Mouse (Mus musculus): Measurements from ENCODE around the gene Folr2. TPM values are rescaled to one million over a fixed set of nuclear protein-coding genes. Genes with fewer than 3 reads are reported as not detected.
A peak's percentile ranks its signal among the peaks of the same experiment; 100 is the strongest.

Folr2 gene
- polyA plus RNA-seq, 1 experiment from 2014 or later: 0.76 TPM

DNA sequence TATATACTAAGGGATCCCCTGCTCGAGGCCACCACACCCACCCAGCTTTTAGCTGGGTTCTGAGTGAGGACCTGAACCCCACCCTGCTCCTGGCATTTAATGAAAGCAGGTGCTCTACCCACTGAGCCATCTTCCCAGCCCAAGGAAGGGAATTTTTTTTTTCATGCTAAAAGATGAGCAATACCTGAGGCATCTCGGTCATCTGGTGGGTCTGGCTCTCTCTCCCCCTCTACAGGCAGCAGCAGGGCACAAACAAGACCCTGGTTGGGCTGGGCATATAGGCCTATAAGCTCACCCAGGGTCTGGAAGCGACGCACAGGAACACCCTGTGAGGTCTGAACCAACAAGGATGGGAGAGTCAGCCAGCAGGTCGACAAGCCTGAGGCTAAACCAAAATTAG lies 23.6 kb downstream of the Folr2 start:
- peak overlapping the region; percentile 99; the same call in 1 of the 2 replicates for H3K27ac ChIP-seq
- H3K4me1 ChIP-seq (replicated peaks): peaks cover 46% of the 10 kb centered on the region
- peaks cover 61% of the 10 kb centered on the region for H3K36me3 ChIP-seq
- 74% methylated on average over 5 of the region's 5 CpGs for WGBS
- H3K4me3 ChIP-seq: no peak overlapping the region
- no peaks in the 10 kb centered on the region for H3K9me3 ChIP-seq
- DNase-seq (ENCODE audit: low spot score): no peak
- H3K27me3 ChIP-seq (ENCODE audit: insufficient read depth, poor library complexity, severe bottlenecking): no peaks in the 10 kb centered on the region

DNA sequence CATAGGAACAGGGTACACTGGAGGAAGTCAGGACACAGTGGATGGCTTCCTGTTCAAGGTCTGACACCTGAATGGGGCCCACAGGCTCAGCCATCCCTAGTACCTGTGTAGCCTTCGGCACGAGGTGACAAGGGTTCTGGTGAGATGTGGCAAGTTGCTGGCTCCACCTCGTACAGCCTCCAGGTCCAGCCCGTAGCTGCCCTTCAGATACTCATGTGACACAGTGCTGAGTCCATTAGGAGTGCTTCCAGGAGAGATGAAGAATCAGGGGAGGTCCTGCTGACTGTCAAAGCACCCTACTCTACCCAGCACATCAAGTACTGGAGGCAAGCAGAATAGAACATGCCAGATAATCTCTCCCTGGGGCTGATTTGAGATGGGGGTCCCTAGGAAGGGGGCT lies 24.6 kb downstream of the Folr2 start:
- H3K4me1 ChIP-seq (replicated peaks): peaks cover 39% of the 10 kb centered on the region
- DNase-seq (ENCODE audit: low spot score): no peak
- peaks cover 71% of the 10 kb centered on the region for H3K36me3 ChIP-seq
- H3K4me3 ChIP-seq: no peak overlapping the region
- WGBS: 93% methylated on average over 4 of the region's 4 CpGs
- H3K27ac ChIP-seq: no peak overlapping the region
- no peaks in the 10 kb centered on the region for H3K27me3 ChIP-seq (ENCODE audit: insufficient read depth, poor library complexity, severe bottlenecking)
- H3K9me3 ChIP-seq: no peaks in the 10 kb centered on the region

DNA sequence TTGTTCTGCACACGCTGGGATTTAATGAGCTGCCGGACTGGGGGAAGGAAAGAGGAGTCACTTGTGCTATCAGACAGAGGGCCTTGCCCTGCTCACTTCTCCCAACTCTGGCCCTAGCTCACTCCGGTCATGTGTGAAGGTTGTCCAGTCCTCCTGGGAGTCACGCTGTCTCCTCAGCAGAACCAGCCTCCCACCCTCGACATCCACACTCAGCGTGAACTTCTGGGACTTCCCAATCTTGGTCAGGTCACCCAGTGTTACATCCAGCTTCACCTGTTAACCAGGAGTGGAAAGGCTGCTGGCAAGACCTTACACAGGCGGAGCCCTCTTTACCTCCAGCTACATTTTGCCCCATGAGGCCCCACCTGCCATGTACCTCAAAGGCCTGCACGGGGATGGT lies 25.6 kb downstream of the Folr2 start:
- Histone ChIP-seq H3K4me3 (no peak overlapping the region), H3K4me1 (replicated peaks) (peaks cover 32% of the 10 kb centered on the region), H3K36me3 (peaks cover 80% of the 10 kb centered on the region), H3K9me3 (no peaks in the 10 kb centered on the region), H3K27me3 (ENCODE audit: insufficient read depth, poor library complexity, severe bottlenecking) (no peaks in the 10 kb centered on the region), H3K27ac (no peak overlapping the region)
- no peak for DNase-seq (ENCODE audit: low spot score)
- WGBS: 94% methylated on average over 8 of the region's 8 CpGs

DNA sequence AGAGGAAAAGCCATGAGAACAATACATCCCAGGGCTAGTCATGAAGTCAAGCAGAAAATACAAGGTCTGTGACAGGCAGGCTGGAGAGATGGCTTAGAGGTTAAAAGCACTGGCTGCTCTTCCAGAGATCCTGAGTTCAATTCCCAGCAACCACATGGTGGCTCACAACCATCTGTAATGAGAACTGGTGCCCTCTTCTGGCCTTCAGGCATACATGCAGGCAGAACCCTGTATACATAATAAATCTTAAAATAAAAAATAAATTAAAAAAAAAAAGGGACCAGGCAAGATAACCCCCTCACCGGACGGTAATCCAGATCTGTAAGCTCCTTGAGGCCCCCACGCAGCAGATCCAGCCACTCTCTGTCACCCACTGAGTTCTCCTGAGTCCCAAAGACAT lies 26.6 kb downstream of the Folr2 start:
- Histone ChIP-seq H3K36me3 (peaks cover 91% of the 10 kb centered on the region), H3K4me3 (no peak overlapping the region)
- 97% methylated on average over 3 of the region's 3 CpGs for WGBS

DNA sequence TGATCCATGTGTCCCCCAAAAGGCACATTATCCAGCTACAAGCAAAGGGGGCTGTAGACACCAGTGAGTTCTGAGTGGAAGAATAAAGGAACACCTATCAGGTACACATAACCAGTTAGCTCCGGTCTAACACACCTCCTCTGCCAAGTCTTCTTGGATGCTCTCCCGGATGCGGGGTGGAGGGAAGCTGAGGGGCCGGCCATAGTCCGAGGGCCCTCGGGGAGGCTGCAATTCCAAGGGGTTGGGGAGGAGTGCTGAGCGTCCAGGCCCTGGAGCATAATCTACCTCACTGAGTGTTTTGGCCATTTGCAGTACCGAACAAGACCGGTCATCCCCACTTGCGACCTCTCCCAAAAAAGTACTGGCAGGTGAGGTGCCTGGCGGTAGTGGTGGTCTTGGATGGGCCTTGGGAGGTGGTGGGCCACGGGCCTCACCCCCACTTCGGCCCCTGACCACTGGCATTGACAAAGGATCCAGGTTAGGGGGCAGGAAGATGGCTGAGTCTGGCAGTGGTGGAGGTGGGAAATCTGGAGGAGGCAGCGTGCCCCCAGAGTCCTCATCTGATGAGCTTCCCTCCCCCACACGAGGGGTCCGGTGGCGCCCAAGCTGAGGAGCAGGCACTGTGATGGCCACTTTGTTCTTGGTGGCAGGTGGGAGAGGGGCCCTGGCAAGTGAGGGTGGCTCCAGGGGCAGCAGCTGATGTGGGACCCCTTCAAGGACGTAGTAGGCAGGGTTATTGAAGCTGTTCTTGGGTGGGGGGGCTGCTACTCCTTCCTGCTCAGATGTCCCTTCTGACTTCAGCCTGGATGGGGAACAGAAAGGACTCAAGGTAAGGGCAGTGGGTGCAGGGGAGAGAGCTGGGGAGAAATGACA lies 33.0 kb downstream of the Folr2 start:
- Histone ChIP-seq H3K36me3 (peaks cover 62% of the 10 kb centered on the region), H3K4me3 (no peak overlapping the region), H3K4me1 (replicated peaks) (peaks cover 35% of the 10 kb centered on the region), H3K27me3 (ENCODE audit: insufficient read depth, poor library complexity, severe bottlenecking) (peaks cover 55% of the 10 kb centered on the region), H3K9me3 (no peaks in the 10 kb centered on the region), H3K27ac (no peak overlapping the region)
- DNase-seq (ENCODE audit: low spot score): no peak
- WGBS: 86% methylated on average over 18 of the region's 18 CpGs

More for the DNA sequence above, 26.6 kb downstream of the Folr2 start:
- Histone ChIP-seq H3K9me3 (no peaks in the 10 kb centered on the region), H3K27me3 (ENCODE audit: insufficient read depth, poor library complexity, severe bottlenecking) (no peaks in the 10 kb centered on the region), H3K4me1 (replicated peaks) (peaks cover 21% of the 10 kb centered on the region), H3K27ac (no peak overlapping the region)
- no peak for DNase-seq (ENCODE audit: low spot score)

DNA sequence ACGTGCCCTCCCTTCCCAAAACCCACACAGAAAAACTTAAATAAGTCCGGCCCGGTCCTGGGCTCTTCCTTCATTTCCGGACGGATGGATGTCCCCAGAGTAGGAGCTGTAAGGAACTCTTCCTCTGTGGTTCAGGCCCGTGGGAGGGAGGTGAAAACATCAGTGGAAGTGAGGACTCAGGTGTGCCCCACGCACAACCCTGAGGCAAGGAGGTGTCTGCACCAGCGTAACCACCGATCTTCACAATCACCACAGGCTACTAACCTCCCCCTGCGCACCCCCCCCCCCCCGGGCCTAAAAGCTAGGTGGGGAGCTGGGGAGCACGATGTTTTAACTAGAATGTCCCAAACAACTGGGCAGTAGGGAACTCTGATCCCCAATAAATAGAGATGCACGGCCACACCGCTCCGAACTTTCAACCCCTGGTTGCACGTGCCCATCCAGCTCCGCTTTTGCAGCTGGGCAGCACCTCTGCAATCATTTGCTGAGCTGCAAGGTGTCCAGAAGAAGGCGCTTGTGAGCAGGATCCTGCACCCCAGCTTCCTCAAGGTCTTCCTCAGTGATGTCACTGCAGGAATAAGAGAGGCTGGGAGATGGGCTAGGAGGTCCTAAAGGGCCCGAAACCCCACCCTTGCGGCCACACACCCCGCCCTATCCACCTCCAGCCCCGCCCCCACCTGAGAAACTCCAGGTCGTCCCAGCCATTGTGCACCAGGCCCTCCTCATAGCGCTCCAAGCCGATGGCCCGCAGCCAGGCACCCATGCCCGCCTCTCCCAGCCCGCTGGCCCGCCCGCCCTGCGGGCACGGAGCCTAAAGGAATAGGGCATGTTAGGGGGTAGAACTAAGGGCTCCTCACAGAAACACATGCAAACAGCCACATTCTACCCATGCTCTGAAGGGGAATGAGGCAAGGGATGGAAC lies 33.9 kb downstream of the Folr2 start:
- peak; percentile 56 for DNase-seq (ENCODE audit: low spot score)
- 28% methylated on average over 32 of the region's 32 CpGs for WGBS
- Histone ChIP-seq H3K4me3 (no peak overlapping the region), H3K27me3 (ENCODE audit: insufficient read depth, poor library complexity, severe bottlenecking) (peaks cover 64% of the 10 kb centered on the region), H3K4me1 (replicated peaks) (peaks cover 40% of the 10 kb centered on the region), H3K36me3 (peaks cover 53% of the 10 kb centered on the region), H3K9me3 (no peaks in the 10 kb centered on the region), H3K27ac (no peak overlapping the region)

DNA sequence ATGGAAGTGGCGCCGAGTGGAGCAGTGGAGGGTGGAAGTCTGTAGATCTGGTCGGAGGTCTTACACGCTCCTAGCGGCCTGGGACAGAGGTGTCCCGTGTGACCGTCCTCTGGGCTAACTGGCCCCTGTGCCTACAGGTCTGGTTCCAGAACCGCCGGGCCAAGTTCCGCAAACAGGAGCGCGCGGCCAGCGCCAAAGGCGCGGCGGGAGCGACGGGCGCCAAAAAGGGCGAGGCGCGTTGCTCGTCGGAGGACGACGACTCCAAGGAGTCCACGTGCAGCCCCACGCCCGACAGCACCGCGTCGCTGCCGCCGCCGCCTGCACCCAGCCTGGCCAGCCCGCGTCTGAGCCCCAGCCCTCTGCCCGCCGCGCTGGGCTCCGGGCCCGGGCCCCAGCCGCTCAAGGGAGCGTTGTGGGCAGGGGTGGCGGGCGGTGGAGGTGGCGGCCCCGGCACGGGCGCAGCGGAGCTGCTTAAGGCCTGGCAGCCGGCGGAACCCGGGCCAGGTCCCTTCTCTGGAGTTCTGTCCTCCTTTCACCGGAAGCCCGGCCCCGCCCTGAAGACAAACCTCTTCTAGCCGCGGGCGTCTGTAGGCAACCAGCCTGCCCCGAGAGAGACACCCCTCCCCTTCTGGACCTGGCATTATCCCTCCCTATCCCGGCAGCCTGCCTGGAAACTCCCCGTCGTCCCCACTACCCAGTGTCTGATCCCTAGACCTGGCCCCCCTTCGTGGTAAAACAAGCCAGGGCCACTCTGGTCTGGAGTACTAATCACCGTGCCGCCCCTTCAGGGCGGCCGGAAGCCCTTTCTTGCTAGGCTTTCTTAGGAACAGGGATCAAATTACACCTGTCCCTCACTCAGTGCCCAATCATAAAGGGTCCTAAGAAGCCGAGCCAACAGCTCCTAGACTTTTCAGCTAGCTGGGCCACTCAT lies 35.2 kb downstream of the Folr2 start:
- Histone ChIP-seq H3K9me3 (no peaks in the 10 kb centered on the region), H3K27me3 (ENCODE audit: insufficient read depth, poor library complexity, severe bottlenecking) (peaks cover 76% of the 10 kb centered on the region), H3K27ac (peak overlapping the region; percentile 86), H3K36me3 (peaks cover 40% of the 10 kb centered on the region), H3K4me1 (replicated peaks) (peaks cover 50% of the 10 kb centered on the region), H3K4me3 (peak overlapping the region; percentile 57)
- peak; percentile 78 for DNase-seq (ENCODE audit: low spot score)
- WGBS: 1% methylated on average over 71 of the region's 71 CpGs

DNA sequence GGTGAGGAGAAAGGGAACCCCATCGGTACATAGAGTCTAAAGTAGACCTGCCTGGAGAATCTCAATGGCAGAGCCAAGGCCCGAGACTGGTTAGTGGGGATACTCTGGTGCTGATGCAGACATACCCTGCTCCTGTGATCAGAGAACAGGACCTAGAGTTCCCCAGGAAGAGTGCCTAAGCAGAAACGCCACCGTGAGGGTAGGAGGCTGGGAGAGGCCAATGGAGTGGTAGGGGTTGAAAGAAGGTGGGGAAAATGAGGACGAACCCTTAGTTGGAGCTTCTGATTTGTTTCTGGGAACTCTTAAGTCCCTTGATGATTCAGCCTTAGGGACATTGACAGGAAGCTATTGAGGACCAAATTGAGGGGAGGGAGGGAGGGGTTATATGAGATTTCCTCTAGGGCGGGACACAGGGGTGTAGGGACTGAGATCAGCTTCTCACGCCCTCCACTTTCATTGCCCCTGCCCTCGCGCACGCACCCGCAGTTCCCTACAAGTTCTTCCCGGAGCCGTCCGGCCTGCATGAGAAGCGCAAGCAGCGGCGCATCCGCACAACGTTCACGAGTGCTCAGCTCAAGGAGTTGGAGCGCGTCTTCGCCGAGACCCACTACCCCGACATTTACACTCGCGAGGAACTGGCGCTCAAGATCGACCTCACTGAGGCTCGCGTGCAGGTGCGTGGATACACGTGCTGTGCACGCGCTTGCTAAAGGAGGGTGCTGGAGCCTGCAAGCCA lies 36.5 kb downstream of the Folr2 start:
- Histone ChIP-seq H3K9me3 (no peaks in the 10 kb centered on the region), H3K4me3 (peak overlapping the region; percentile 57), H3K4me1 (replicated peaks) (peaks cover 50% of the 10 kb centered on the region), H3K27ac (no peak overlapping the region), H3K27me3 (ENCODE audit: insufficient read depth, poor library complexity, severe bottlenecking) (peaks cover 89% of the 10 kb centered on the region), H3K36me3 (peaks cover 26% of the 10 kb centered on the region)
- DNase-seq (ENCODE audit: low spot score): peak; percentile 53
- 3% methylated on average over 35 of the region's 35 CpGs for WGBS

DNA sequence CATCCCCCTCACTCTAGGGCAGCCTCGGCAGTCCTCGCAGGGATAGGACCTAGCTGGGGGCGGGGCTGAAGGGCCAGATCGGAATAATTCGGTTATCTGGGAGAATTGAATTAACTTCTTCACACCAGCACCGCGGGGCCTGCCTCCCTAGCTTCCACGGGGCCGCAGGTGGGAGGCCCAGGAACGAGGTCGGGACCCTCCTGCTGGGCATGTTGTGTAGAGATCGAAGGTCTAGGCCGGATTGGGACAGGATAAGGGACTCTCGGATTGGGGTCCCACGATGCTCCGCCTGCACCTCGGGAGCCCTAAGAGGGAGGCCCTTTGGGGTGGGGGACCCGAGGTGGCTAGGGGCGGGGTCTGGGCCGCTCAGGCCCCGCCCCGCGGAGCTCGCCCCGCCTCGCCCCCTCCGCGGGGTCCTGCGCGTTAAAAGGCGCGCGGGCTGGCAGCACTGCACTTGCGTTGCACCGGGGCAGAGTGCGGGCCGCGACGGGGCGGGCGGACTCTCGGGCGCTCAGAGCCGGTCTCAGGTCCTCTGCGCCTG lies 39.1 kb downstream of the Folr2 start, which contains the start of gene Phox2a:
Phox2a (plus strand) TSS at position 453 of the 541 bp plus-strand sequence.
- under 1% methylated on average over 45 of the region's 45 CpGs for WGBS
- H3K27ac ChIP-seq: peak within 1 kb of the TSS; percentile 54; the same call in 1 of the 2 replicates

More for the DNA sequence above, 39.1 kb downstream of the Folr2 start, which contains the start of gene Phox2a:
- Histone ChIP-seq H3K27me3 (ENCODE audit: insufficient read depth, poor library complexity, severe bottlenecking) (peaks cover 73% of the 10 kb centered on the region), H3K4me1 (replicated peaks) (peaks cover 42% of the 10 kb centered on the region), H3K4me3 (peak within 1 kb of the TSS; percentile 48), H3K36me3 (peaks cover 1% of the 10 kb centered on the region; the same call in 1 of the 2 replicates), H3K9me3 (peaks cover 3% of the 10 kb centered on the region; the same call in 1 of the 2 replicates)
- peak; percentile 52 for DNase-seq (ENCODE audit: low spot score)
